Mouse (Mus musculus) adrenal gland, adult (tissue): Measurements from ENCODE around the gene Lzts2.

Experiments
- DNase-seq, 2 experiments: peaks; one replicate each; pipeline ENCODE4 v3.0.0; 2022 to 2023; ENCODE audit warnings: low spot score in 1 of 2; ENCODE audit not compliant: inconsistent age in 2 of 2

Gene Lzts2

GRCm38 (mm10) chr19:45076036-45076575 lies 61.9 kb downstream of the Lzts2 start:
- DNase-seq: no peak
